Comparison of ENCODE assay signal across 14 mouse cellular contexts in genomic region chr1:69729031-69729679, GRCm38 (mm10). TPM values are rescaled to one million over a fixed set of nuclear protein-coding genes. Genes with fewer than 3 reads are reported as not detected.
A peak's percentile ranks its signal among the peaks of the same experiment; 100 is the strongest.
DNase-seq lines count a peak whose midpoint lies in the region; ATAC-seq lines count a peak whose summit lies in the region.
"Had no signal": no experiment of that assay in that cellular context is flagged by ENCODE, and none has a peak within 500 bp of the region (broad histone marks: within the 10 kb centered on the region; RNA-seq: fewer than 3 reads in every experiment).

No protein-coding gene starts in this region.

- no peaks in the 10 kb centered on the region for H3K4me1 ChIP-seq in limb, embryonic 12.5 days (replicated peaks)
- peaks cover 3% of the 10 kb centered on the region; the same call in 1 of the 2 replicates for H3K4me1 ChIP-seq in limb, embryonic 10.5 days
- peaks cover 24% of the 10 kb centered on the region for H3K4me1 ChIP-seq in forebrain, embryonic 10.5 days
- 0 out of 2 replicates have a peak, but pooled peaks cover 4% of the 10 kb centered on the region for H3K4me1 ChIP-seq in hindbrain, embryonic 15.5 days (replicated peaks)
- H3K4me1 ChIP-seq in neural tube, embryonic 15.5 days, result peaks cover 7% of the 10 kb centered on the region
- H3K4me1 ChIP-seq in liver, embryonic 11.5 days (replicated peaks; ENCODE audit: control insufficient read depth, insufficient read depth, low read length), result no peaks in the 10 kb centered on the region

- peak; percentile 47; the same call in 1 of the 2 replicates for ATAC-seq in limb, embryonic 12.5 days (ENCODE audit: insufficient number of reproducible peaks, insufficient read depth, low FRiP score, low TSS enrichment, low read depth)
- ATAC-seq in hindbrain, embryonic 15.5 days (ENCODE audit: low FRiP score, low read depth), result peak; percentile 56; the same call in 1 of the 2 replicates
- peak; percentile 47; the same call in 1 of the 2 replicates for ATAC-seq in neural tube, embryonic 15.5 days (ENCODE audit: low FRiP score)
- ATAC-seq in liver, embryonic 11.5 days (replicated peaks; ENCODE audit: low FRiP score), result no peak
- ATAC-seq: inflammation-experienced regulatory T-cells, adult 6 months had no signal

- H3K9ac ChIP-seq in limb, embryonic 12.5 days (replicated peaks), result no peak overlapping the region
- no peak overlapping the region for H3K9ac ChIP-seq in hindbrain, embryonic 15.5 days
- H3K9ac ChIP-seq in neural tube, embryonic 15.5 days (replicated peaks), result no peak overlapping the region
- no peak overlapping the region for H3K9ac ChIP-seq in liver, embryonic 11.5 days (ENCODE audit: low read depth, low read length)

- H3K9me3 ChIP-seq in limb, embryonic 12.5 days, result no peaks in the 10 kb centered on the region
- H3K9me3 ChIP-seq in limb, embryonic 10.5 days (replicated peaks), result no peaks in the 10 kb centered on the region
- 0 out of 2 replicates have a peak, but pooled peaks cover 3% of the 10 kb centered on the region for H3K9me3 ChIP-seq in forebrain, embryonic 10.5 days
- H3K9me3 ChIP-seq in hindbrain, embryonic 15.5 days, result no peaks in the 10 kb centered on the region
- H3K9me3 ChIP-seq in neural tube, embryonic 15.5 days (replicated peaks), result no peaks in the 10 kb centered on the region
- H3K9me3 ChIP-seq in liver, embryonic 11.5 days (ENCODE audit: control insufficient read depth, low read length), result no peaks in the 10 kb centered on the region
- H3K9me3 ChIP-seq: G1E had no signal

- H3K4me2 ChIP-seq in limb, embryonic 12.5 days, result no peak overlapping the region
- no peak overlapping the region for H3K4me2 ChIP-seq in hindbrain, embryonic 15.5 days
- no peak overlapping the region for H3K4me2 ChIP-seq in neural tube, embryonic 15.5 days
- no peak overlapping the region for H3K4me2 ChIP-seq in liver, embryonic 11.5 days

- H3K27me3 ChIP-seq in limb, embryonic 12.5 days, result no peaks in the 10 kb centered on the region
- no peaks in the 10 kb centered on the region for H3K27me3 ChIP-seq in limb, embryonic 10.5 days (ENCODE audit: low read depth, poor library complexity, severe bottlenecking)
- no peaks in the 10 kb centered on the region for H3K27me3 ChIP-seq in forebrain, embryonic 10.5 days (ENCODE audit: poor library complexity, severe bottlenecking)
- H3K27me3 ChIP-seq in hindbrain, embryonic 15.5 days, result no peaks in the 10 kb centered on the region
- H3K27me3 ChIP-seq in neural tube, embryonic 15.5 days (replicated peaks), result no peaks in the 10 kb centered on the region
- no peaks in the 10 kb centered on the region for H3K27me3 ChIP-seq in liver, embryonic 11.5 days (replicated peaks; ENCODE audit: control insufficient read depth, insufficient read depth, low read length)

- WGBS in limb, embryonic 12.5 days, result 39% methylated on average over 5 of the region's 5 CpGs
- WGBS in limb, embryonic 10.5 days, result 42% methylated on average over 5 of the region's 5 CpGs
- WGBS in forebrain, embryonic 10.5 days, result 13% methylated on average over 5 of the region's 5 CpGs
- 22% methylated on average over 5 of the region's 5 CpGs for WGBS in hindbrain, embryonic 15.5 days
- 29% methylated on average over 5 of the region's 5 CpGs for WGBS in neural tube, embryonic 15.5 days
- 46% methylated on average over 5 of the region's 5 CpGs for WGBS in liver, embryonic 11.5 days

- no peak overlapping the region for H3K27ac ChIP-seq in limb, embryonic 12.5 days
- no peak overlapping the region for H3K27ac ChIP-seq in limb, embryonic 10.5 days
- peak overlapping the region; percentile 85 for H3K27ac ChIP-seq in forebrain, embryonic 10.5 days
- H3K27ac ChIP-seq in hindbrain, embryonic 15.5 days (replicated peaks), result no peak overlapping the region
- H3K27ac ChIP-seq in neural tube, embryonic 15.5 days (replicated peaks), result no peak overlapping the region
- H3K27ac ChIP-seq in liver, embryonic 11.5 days (ENCODE audit: low read depth, low read length), result no peak overlapping the region

- DNase-seq in limb, embryonic 10.5 days (ENCODE audit: low spot score), result no peak
- peak; percentile 49 for DNase-seq in forebrain, embryonic 10.5 days (ENCODE audit: extremely low spot score, low spot score)
- DNase-seq in right cerebral cortex, postnatal 14 days, result no peak
- DNase-seq in kidney, adult 8-10 months, result no peak
- DNase-seq in liver, embryonic 11.5 days (ENCODE audit: low spot score), result no peak
- DNase-seq: adrenal gland, adult 2 months; cerebellum, adult 2 months; kidney, postnatal 4 days; lung, postnatal 36 days had no signal

- H3K36me3 ChIP-seq in limb, embryonic 12.5 days, result no peaks in the 10 kb centered on the region
- no peaks in the 10 kb centered on the region for H3K36me3 ChIP-seq in limb, embryonic 10.5 days
- no peaks in the 10 kb centered on the region for H3K36me3 ChIP-seq in forebrain, embryonic 10.5 days (replicated peaks)
- no peaks in the 10 kb centered on the region for H3K36me3 ChIP-seq in hindbrain, embryonic 15.5 days
- no peaks in the 10 kb centered on the region for H3K36me3 ChIP-seq in neural tube, embryonic 15.5 days
- no peaks in the 10 kb centered on the region for H3K36me3 ChIP-seq in liver, embryonic 11.5 days (ENCODE audit: control insufficient read depth, insufficient read depth, low read length)
- H3K36me3 ChIP-seq: G1E had no signal

- H3K4me3 ChIP-seq in limb, embryonic 12.5 days (replicated peaks), result no peak overlapping the region
- H3K4me3 ChIP-seq in limb, embryonic 10.5 days, result no peak overlapping the region
- no peak overlapping the region for H3K4me3 ChIP-seq in forebrain, embryonic 10.5 days
- no peak overlapping the region for H3K4me3 ChIP-seq in hindbrain, embryonic 15.5 days
- no peak overlapping the region for H3K4me3 ChIP-seq in neural tube, embryonic 15.5 days (replicated peaks)
- no peak overlapping the region for H3K4me3 ChIP-seq in liver, embryonic 11.5 days (ENCODE audit: low read depth, low read length)

RNA-seq across cellular contexts. Expression of gene Ikzf2, which starts 42.1 kb away (rescaled TPM):
- 3.7 and 4.8 TPM in 2 replicates for polyA plus RNA-seq in limb, embryonic 12.5 days (2016; fragmentation: Nextera tagmentation; extraction: Ambion mirVana)
- polyA plus RNA-seq in limb, embryonic 10.5 days (2016; fragmentation: Nextera tagmentation; extraction: Ambion mirVana), result 3.1 and 3.4 TPM in 2 replicates
- 5.4 and 6.4 TPM in 2 replicates for polyA plus RNA-seq in forebrain, embryonic 10.5 days (2016; fragmentation: Nextera tagmentation; extraction: Ambion mirVana)
- 3.3 and 3.6 TPM in 2 replicates for polyA plus RNA-seq in hindbrain, embryonic 15.5 days (2015; fragmentation: Nextera tagmentation; extraction: Ambion mirVana)
- polyA plus RNA-seq in neural tube, embryonic 15.5 days (2015; fragmentation: Nextera tagmentation; extraction: Ambion mirVana), result 3.7 and 5.3 TPM in 2 replicates
- polyA plus RNA-seq in liver, embryonic 11.5 days (2014; fragmentation: Nextera tagmentation; extraction: Ambion mirVana), result 2.8 and 3.5 TPM in 2 replicates
